Mouse (Mus musculus) liver, adult 2 months (tissue): ENCODE measurements at regions not wholly inside any gene's neighbourhood (a gene's known extent, or its start where the extent isn't known, plus 50 kb on each side); places are given as distances from the start of the nearest gene placed in this dataset.
A peak's percentile ranks its signal among the peaks of the same experiment; 100 is the strongest.

ENCODE experiments used
- DNase-seq: peaks from one replicate; pipeline ENCODE4 v3.0.0-alpha.2; 2011; ENCODE audit warnings: low read depth, low spot score; ENCODE audit errors: extremely low read depth
- H3K27ac ChIP-seq: fragments of 200-500 bp; replicated peaks from 2 replicates; pipeline ENCODE4 v1.5.1; 2012; ENCODE audit warnings: low read depth, mild to moderate bottlenecking, control low read depth, inconsistent platforms, low read length; ENCODE audit not compliant: insufficient read depth
- H3K27me3 ChIP-seq: fragments of 200-500 bp; 2 replicates; pipeline ENCODE4 v1.6.1; 2012; ENCODE audit warnings: mild to moderate bottlenecking, moderate library complexity, low read length, inconsistent platforms; ENCODE audit not compliant: control insufficient read depth, insufficient read depth
- H3K36me3 ChIP-seq: fragments of 200-500 bp; 2 replicates; pipeline ENCODE4 v1.6.1; 2012; ENCODE audit warnings: low read length, inconsistent platforms; ENCODE audit not compliant: control insufficient read depth, insufficient read depth
- H3K4me1 ChIP-seq: fragments of 200-500 bp; 2 replicates; pipeline ENCODE4 v1.6.1; 2011; ENCODE audit warnings: low read length; ENCODE audit not compliant: control insufficient read depth, insufficient read depth
- H3K4me3 ChIP-seq: fragments of 200-500 bp; 2 replicates; pipeline ENCODE4 v1.5.1; 2011; ENCODE audit warnings: low read depth, mild to moderate bottlenecking, control low read depth, low read length, moderate library complexity; ENCODE audit not compliant: insufficient read depth
- H3K79me2 ChIP-seq: fragments of 200-500 bp; 2 replicates; pipeline ENCODE4 v1.6.1; 2012; ENCODE audit warnings: inconsistent platforms, mild to moderate bottlenecking, low read length, moderate library complexity; ENCODE audit not compliant: control insufficient read depth, insufficient read depth
- H3K9ac ChIP-seq: fragments of 200-500 bp; 2 replicates; pipeline ENCODE4 v1.6.1; 2012; ENCODE audit warnings: low read depth, mild to moderate bottlenecking, control low read depth, inconsistent platforms, low read length
- CTCF ChIP-seq: fragments of 200-500 bp; IDR thresholded peaks from 2 replicates; pipeline ENCODE4 v1.5.1; 2011; ENCODE audit warnings: low read depth, low read length, control low read depth
- POLR2A ChIP-seq: fragments of 200-500 bp; IDR thresholded peaks from 2 replicates; pipeline ENCODE4 v1.6.1; 2011; ENCODE audit warnings: low read length, control low read depth; ENCODE audit not compliant: insufficient read depth; ENCODE audit errors: extremely low read depth
- WGBS: fragments of 180-500 bp; shearing (Covaris S2); methylation state at CpG from one replicate; pipeline ENCODE4 v1.1.7; 2018; 5-methylcytosine and 5-hydroxymethylcytosine counted together

- Histone ChIP-seq H3K9ac (no peak overlapping the region), H3K27me3 (no peaks in the 10 kb centered on the region), H3K4me3 (no peak overlapping the region), H3K4me1 (peaks cover 2% of the 10 kb centered on the region; the same call in 1 of the 2 replicates), H3K79me2 (no peaks in the 10 kb centered on the region), H3K27ac (no peak overlapping the region), H3K36me3 (no peaks in the 10 kb centered on the region)
- 89% methylated on average over 5 of the region's 5 CpGs for WGBS
- DNase-seq, result no peak
- TF ChIP-seq CTCF, result no peak
- TF ChIP-seq POLR2A, result no peak
Observed at GRCm38 (mm10) chr2:135577228-135577627, 81.6 kb upstream of the Plcb4 start.

GRCm38 (mm10) chr2:135578135-135578534 lies 80.7 kb upstream of the Plcb4 start:
- Histone ChIP-seq H3K36me3 (no peaks in the 10 kb centered on the region), H3K27ac (no peak overlapping the region), H3K4me3 (no peak overlapping the region), H3K27me3 (no peaks in the 10 kb centered on the region), H3K79me2 (no peaks in the 10 kb centered on the region), H3K9ac (no peak overlapping the region), H3K4me1 (peaks cover 2% of the 10 kb centered on the region; the same call in 1 of the 2 replicates)
- DNase-seq, result peak; percentile 3
- WGBS, result 24% methylated on average over 5 of the region's 5 CpGs
- TF ChIP-seq POLR2A (no peak), CTCF (no peak)

GRCm38 (mm10) chr2:135579514-135579913 lies 79.3 kb upstream of the Plcb4 start:
- no peak for DNase-seq
- Histone ChIP-seq H3K27me3 (no peaks in the 10 kb centered on the region), H3K79me2 (no peaks in the 10 kb centered on the region), H3K36me3 (no peaks in the 10 kb centered on the region), H3K27ac (no peak overlapping the region), H3K9ac (no peak overlapping the region), H3K4me1 (peaks cover 2% of the 10 kb centered on the region; the same call in 1 of the 2 replicates), H3K4me3 (no peak overlapping the region)
- TF ChIP-seq POLR2A (no peak), CTCF (no peak)
- 93% methylated on average over 6 of the region's 6 CpGs for WGBS

GRCm38 (mm10) chr2:135580051-135580450 lies 78.8 kb upstream of the Plcb4 start:
- no peaks in the 10 kb centered on the region for H3K79me2 ChIP-seq
- DNase-seq, result no peak
- no peak overlapping the region for H3K4me3 ChIP-seq
- no peaks in the 10 kb centered on the region for H3K27me3 ChIP-seq
- TF ChIP-seq CTCF (no peak), POLR2A (no peak)
- H3K27ac ChIP-seq, result no peak overlapping the region
- peaks cover 2% of the 10 kb centered on the region; the same call in 1 of the 2 replicates for H3K4me1 ChIP-seq
- no peak overlapping the region for H3K9ac ChIP-seq
- no peaks in the 10 kb centered on the region for H3K36me3 ChIP-seq
- 63% methylated on average over 4 of the region's 4 CpGs for WGBS

GRCm38 (mm10) chr2:135582341-135582740 lies 76.5 kb upstream of the Plcb4 start:
- no peak overlapping the region for H3K27ac ChIP-seq
- H3K27me3 ChIP-seq, result no peaks in the 10 kb centered on the region
- no peak overlapping the region for H3K4me3 ChIP-seq
- no peaks in the 10 kb centered on the region for H3K36me3 ChIP-seq
- no peak for TF ChIP-seq POLR2A
- TF ChIP-seq CTCF, result no peak
- no peaks in the 10 kb centered on the region for H3K79me2 ChIP-seq
- H3K4me1 ChIP-seq, result peaks cover 2% of the 10 kb centered on the region; the same call in 1 of the 2 replicates
- no peak overlapping the region for H3K9ac ChIP-seq
- no peak for DNase-seq
- 86% methylated on average over 8 of the region's 8 CpGs for WGBS

- Histone ChIP-seq H3K36me3 (no peaks in the 10 kb centered on the region), H3K4me1 (no peaks in the 10 kb centered on the region), H3K27ac (no peak overlapping the region), H3K9ac (no peak overlapping the region), H3K4me3 (no peak overlapping the region), H3K79me2 (no peaks in the 10 kb centered on the region), H3K27me3 (no peaks in the 10 kb centered on the region)
- DNase-seq, result no peak
- TF ChIP-seq CTCF (no peak), POLR2A (no peak)
Observed at GRCm38 (mm10) chr2:135606306-135606705, 52.5 kb upstream of the Plcb4 start.
